Comparison of ENCODE assay signal across 15 mouse cellular contexts in genomic region chr9:121344344-121344743, GRCm38 (mm10). TPM values are rescaled to one million over a fixed set of nuclear protein-coding genes. Genes with fewer than 3 reads are reported as not detected.
DNase-seq lines count a peak whose midpoint lies in the region; TF ChIP-seq lines count a peak whose summit lies in the region.
"Had no signal": no experiment of that assay in that cellular context is flagged by ENCODE, and none has a peak within 500 bp of the region (broad histone marks: within the 10 kb centered on the region; RNA-seq: fewer than 3 reads in every experiment).

No protein-coding gene starts in this region.

- H3K27me3 ChIP-seq in heart, embryonic 10.5 days (ENCODE audit: insufficient read depth, poor library complexity, severe bottlenecking), result no peaks in the 10 kb centered on the region
- H3K27me3 ChIP-seq in kidney, adult 2 months (replicated peaks; ENCODE audit: control insufficient read depth, insufficient read depth, low read length), result no peaks in the 10 kb centered on the region
- H3K27me3 ChIP-seq in limb, embryonic 10.5 days (ENCODE audit: low read depth, poor library complexity, severe bottlenecking), result no peaks in the 10 kb centered on the region
- H3K27me3 ChIP-seq: limb, embryonic 15.5 days; Patski had no signal

- H3K4me3 ChIP-seq in heart, embryonic 10.5 days, result no peak overlapping the region
- H3K4me3 ChIP-seq in kidney, adult 2 months (ENCODE audit: insufficient read depth, low read depth, low read length), result no peak overlapping the region
- no peak overlapping the region for H3K4me3 ChIP-seq in ES-E14 (ENCODE audit: insufficient read depth in 1 of 2, low read depth in 1 of 2, low read length in 2 of 2, poor library complexity in 1 of 2, severe bottlenecking in 1 of 2)
- H3K4me3 ChIP-seq in limb, embryonic 10.5 days, result no peak overlapping the region
- H3K4me3 ChIP-seq: limb, embryonic 15.5 days had no signal

- no peaks in the 10 kb centered on the region for H3K36me3 ChIP-seq in heart, embryonic 10.5 days
- no peaks in the 10 kb centered on the region for H3K36me3 ChIP-seq in kidney, adult 2 months (ENCODE audit: control insufficient read depth, insufficient read depth, low read length)
- H3K36me3 ChIP-seq in ES-E14 (ENCODE audit: control insufficient read depth, insufficient read depth, low read length, poor library complexity, severe bottlenecking), result no peaks in the 10 kb centered on the region
- no peaks in the 10 kb centered on the region for H3K36me3 ChIP-seq in limb, embryonic 10.5 days
- H3K36me3 ChIP-seq: limb, embryonic 15.5 days had no signal

- 0 out of 2 replicates have a peak overlapping the region, but pooled peaks have one; percentile 57 for H3K27ac ChIP-seq in heart, embryonic 10.5 days
- H3K27ac ChIP-seq in kidney, adult 2 months (ENCODE audit: insufficient read depth, low read depth, low read length), result peak overlapping the region; percentile 34; the same call in 1 of the 2 replicates
- H3K27ac ChIP-seq in ES-E14 (ENCODE audit: insufficient read depth, low read depth, low read length, poor library complexity, severe bottlenecking), result peak overlapping the region; percentile 91
- peak overlapping the region; percentile 54; the same call in 1 of the 2 replicates for H3K27ac ChIP-seq in limb, embryonic 10.5 days
- H3K27ac ChIP-seq: limb, embryonic 15.5 days had no signal

- TF ChIP-seq POLR2A in kidney, adult 2 months (IDR thresholded peaks at IDR 0.05; ENCODE audit: low read depth, low read length), result no peak

- in situ Hi-C loops in ES-E14 (cut with MboI; ENCODE audit: low sequenced_read_pairs in 2 of 2, unreplicated experiment in 2 of 2), result no loop called here

- no peak overlapping the region for H3K9ac ChIP-seq in ES-E14 (ENCODE audit: insufficient read depth, low read depth, low read length, poor library complexity, severe bottlenecking)
- H3K9ac ChIP-seq: limb, embryonic 15.5 days had no signal

- intact Hi-C loops in heart, postnatal 36 days (cut with DNase I), result loop anchor here (2.0 kb wide), 1 partner anchor 16 kb away; no protein-coding TSS in a partner anchor
- intact Hi-C loops in left cerebral cortex, postnatal 25 days (cut with DNase I), result no loop called here

- H3K4me1 ChIP-seq in heart, embryonic 10.5 days, result peaks cover 65% of the 10 kb centered on the region
- peaks cover 56% of the 10 kb centered on the region for H3K4me1 ChIP-seq in kidney, adult 2 months (ENCODE audit: control insufficient read depth, insufficient read depth, low read length)
- H3K4me1 ChIP-seq in ES-E14 (ENCODE audit: control insufficient read depth in 2 of 2, insufficient read depth in 2 of 2, low read length in 2 of 2, poor library complexity in 1 of 2), result peaks cover 11 to 52% of the 10 kb centered on the region in 2 experiments; a peak in 3 of 4 replicates
- H3K4me1 ChIP-seq in limb, embryonic 10.5 days, result peaks cover 43% of the 10 kb centered on the region

- H3K9me3 ChIP-seq in heart, embryonic 10.5 days, result no peaks in the 10 kb centered on the region
- H3K9me3 ChIP-seq in ES-E14 (ENCODE audit: control insufficient read depth, insufficient read depth, low read depth, low read length), result no peaks in the 10 kb centered on the region
- H3K9me3 ChIP-seq in limb, embryonic 10.5 days (replicated peaks), result no peaks in the 10 kb centered on the region
- H3K9me3 ChIP-seq: limb, embryonic 15.5 days had no signal

- no peak for DNase-seq in heart, embryonic 10.5 days (ENCODE audit: low spot score)
- no peak for DNase-seq in heart, postnatal 36 days
- DNase-seq in kidney, adult 2 months, result no peak
- no peak for DNase-seq in kidney, postnatal 10 days
- no peak for DNase-seq in ES-E14 (ENCODE audit: low read depth, low spot score)
- no peak for DNase-seq in limb, embryonic 10.5 days (ENCODE audit: low spot score)
- DNase-seq in left cerebral cortex, postnatal 25 days (ENCODE audit: low spot score in 2 of 2), result no peak
- DNase-seq: cerebellum, adult 2 months; embryo, embryonic 11 days; kidney, adult 11 months; lung, adult 2 months; right cerebral cortex, adult 18-20 months; thymus, adult 2 months had no signal

- TF ChIP-seq CTCF in kidney, adult 2 months (conservative IDR thresholded peaks at IDR 0.05; ENCODE audit: insufficient read depth, insufficient read length, low read depth, low read length), result no peak

- WGBS in heart, embryonic 10.5 days, result 76% methylated on average over 3 of the region's 3 CpGs
- WGBS in kidney, adult 2 months, result 42% methylated on average over 3 of the region's 3 CpGs
- WGBS in limb, embryonic 10.5 days, result 82% methylated on average over 3 of the region's 3 CpGs

TF ChIP-seq in ES-E14, 5 proteins besides CTCF, POLR2A, EP300 and RAD21:
- TF ChIP-seq MAFK (IDR thresholded peaks at IDR 0.05; ENCODE audit: insufficient read depth, low read depth, low read length), result no peak
- TF ChIP-seq CHD2 (IDR thresholded peaks at IDR 0.05; ENCODE audit: low read depth, low read length), result no peak
- TF ChIP-seq ZC3H11A (IDR thresholded peaks at IDR 0.05; ENCODE audit: borderline replicate concordance, low read depth, low read length), result no peak
- TF ChIP-seq HCFC1 (IDR thresholded peaks at IDR 0.05; ENCODE audit: borderline replicate concordance, insufficient read depth, low read length), result no peak
- TF ChIP-seq ZNF384 (IDR thresholded peaks at IDR 0.05; ENCODE audit: low read depth, low read length), result no peak

RNA-seq across cellular contexts. Expression of gene Trak1, which starts 47.0 kb away (rescaled TPM):
- polyA plus RNA-seq in heart, embryonic 10.5 days (2016; fragmentation: Nextera tagmentation; extraction: Ambion mirVana), result 18.2 and 24.1 TPM in 2 replicates
- 100 to 1,000 TPM; 305 to 315 TPM for total RNA-seq in heart, postnatal 36 days (2021)
- polyA plus RNA-seq in kidney, adult 2 months (2012; rRNA removed), result 65.1 and 65.2 TPM in 2 replicates
- total RNA-seq in ES-E14 (2012; rRNA removed), result 18.9 and 42.6 TPM in 2 replicates
- polyA plus RNA-seq in limb, embryonic 10.5 days (2016; fragmentation: Nextera tagmentation; extraction: Ambion mirVana), result 9.6 and 12.2 TPM in 2 replicates
- total RNA-seq in left cerebral cortex, postnatal 25 days (2021), result 100 to 1,000 TPM; 240 to 249 TPM

Comparison
In these comparisons a context has a peak if more than half of its experiments do, and no peak if none do; other contexts are left out.
1. H3K27ac ChIP-seq: peak in every context shown above with its lines; median percentile 91 in ES-E14; 57 in heart, embryonic 10.5 days; 54 in limb, embryonic 10.5 days; 34 in kidney, adult 2 months.